Mouse (Mus musculus) limb, embryonic 11.5 days (tissue): ENCODE data around the gene Eml6. TPM values are rescaled to one million over a fixed set of nuclear protein-coding genes. Genes with fewer than 3 reads are reported as not detected.
A peak's percentile ranks its signal among the peaks of the same experiment; 100 is the strongest.

ENCODE experiments used
- ATAC-seq: fragments of 200-750 bp; cut with Nextera tagmentation; 2 replicates; pipeline ENCODE4 v1.8.0; 2017; ENCODE audit warnings: low read depth; ENCODE audit not compliant: insufficient number of reproducible peaks, low FRiP score, low TSS enrichment
- DNase-seq: peaks from one replicate; pipeline ENCODE4 v3.0.0-alpha.2; 2015; ENCODE audit warnings: low spot score
- H3K27ac ChIP-seq: fragments of 300-500 bp; sonication (generic); replicated peaks from 2 replicates; pipeline ENCODE4 v1.5.1; 2014; ENCODE audit warnings: low read depth, mild to moderate bottlenecking, low read length
- H3K27me3 ChIP-seq: fragments of 300-500 bp; sonication (generic); 2 replicates; pipeline ENCODE4 v1.6.1; 2014; ENCODE audit warnings: mild to moderate bottlenecking, low read length, mixed read lengths; ENCODE audit not compliant: control insufficient read depth, insufficient read depth
- H3K36me3 ChIP-seq: fragments of 300-500 bp; sonication (generic); 2 replicates; pipeline ENCODE4 v1.6.1; 2014; ENCODE audit warnings: mild to moderate bottlenecking, low read length, moderate library complexity, mixed read lengths; ENCODE audit not compliant: control insufficient read depth, insufficient read depth
- H3K4me1 ChIP-seq: fragments of 300-500 bp; sonication (generic); 2 replicates; pipeline ENCODE4 v1.6.1; 2014; ENCODE audit warnings: low read length, mixed read lengths; ENCODE audit not compliant: control insufficient read depth, insufficient read depth
- H3K4me2 ChIP-seq: fragments of 300-500 bp; sonication (generic); 2 replicates; pipeline ENCODE4 v1.6.1; 2014; ENCODE audit warnings: low read depth, mild to moderate bottlenecking, moderate library complexity; ENCODE audit not compliant: severe bottlenecking
- H3K4me3 ChIP-seq: fragments of 300-500 bp; sonication (generic); 2 replicates; pipeline ENCODE4 v1.5.1; 2014; ENCODE audit warnings: low read depth, low read length
- H3K9ac ChIP-seq: fragments of 300-500 bp; sonication (generic); 2 replicates; pipeline ENCODE4 v1.6.1; 2014; ENCODE audit warnings: mild to moderate bottlenecking, low read length
- H3K9me3 ChIP-seq: fragments of 300-500 bp; sonication (generic); 2 replicates; pipeline ENCODE4 v1.6.1; 2016; ENCODE audit warnings: low read length; ENCODE audit not compliant: control insufficient read depth
- WGBS: fragments of 180-500 bp; shearing (Covaris S2); extraction: QIAGEN DNeasy Blood & Tissue Kit; methylation state at CpG from one replicate; pipeline ENCODE4 v1.1.7; 2014; 5-methylcytosine and 5-hydroxymethylcytosine counted together
- polyA plus RNA-seq: library from polyadenylated mRNA; unstranded; fragments of >200 nt; fragmentation: Nextera tagmentation; extraction: Ambion mirVana; gene quantifications from 2 replicates; pipeline ENCODE4 v1.2.1, GENCODE M21; 2014

Gene Eml6
- polyA plus RNA-seq, 1 experiment from 2014 or later, result 0.64 TPM

GRCm38 (mm10) chr11:29702721-29703120, 323.1 kb downstream of the Eml6 start:
- 89% methylated on average over 3 of the region's 3 CpGs for WGBS
- DNase-seq, result no peak
- Histone ChIP-seq H3K9ac (no peak overlapping the region), H3K4me2 (no peak overlapping the region), H3K4me1 (no peaks in the 10 kb centered on the region), H3K9me3 (no peaks in the 10 kb centered on the region), H3K4me3 (no peak overlapping the region), H3K27me3 (no peaks in the 10 kb centered on the region), H3K27ac (no peak overlapping the region), H3K36me3 (no peaks in the 10 kb centered on the region)
- no peak for ATAC-seq

DNA sequence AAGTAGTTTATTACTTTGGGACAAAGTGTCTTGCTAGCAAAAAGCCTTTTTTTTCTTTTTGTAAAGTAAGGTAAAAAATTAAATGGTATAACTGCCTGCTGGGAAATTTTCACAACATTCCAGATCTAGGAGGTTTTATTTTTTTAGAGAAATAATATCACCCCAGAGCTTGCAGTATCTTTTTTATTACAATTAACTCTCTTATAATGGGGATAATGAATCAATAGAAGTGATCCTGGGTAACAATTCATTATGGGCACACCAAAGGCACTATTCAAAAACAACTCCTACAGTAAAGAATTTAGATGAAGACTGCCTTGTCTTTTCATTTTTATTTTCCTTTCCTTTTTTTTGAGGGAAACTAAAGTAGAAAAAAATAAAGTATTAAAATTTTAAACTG, 331.1 kb downstream of the Eml6 start:
- no peak for ATAC-seq
- Histone ChIP-seq H3K4me2 (no peak overlapping the region), H3K4me3 (no peak overlapping the region), H3K9ac (no peak overlapping the region), H3K27ac (no peak overlapping the region), H3K4me1 (no peaks in the 10 kb centered on the region), H3K9me3 (no peaks in the 10 kb centered on the region), H3K27me3 (no peaks in the 10 kb centered on the region), H3K36me3 (no peaks in the 10 kb centered on the region)
- DNase-seq, result no peak

- DNase-seq (peak; percentile 92), ATAC-seq (peak; percentile 87)
- Histone ChIP-seq H3K27ac (peak overlapping the region; percentile 93), H3K9me3 (no peaks in the 10 kb centered on the region), H3K27me3 (no peaks in the 10 kb centered on the region), H3K9ac (peak overlapping the region; percentile 93), H3K4me1 (no peaks in the 10 kb centered on the region), H3K36me3 (no peaks in the 10 kb centered on the region), H3K4me2 (peak overlapping the region; percentile 50), H3K4me3 (peak overlapping the region; percentile 81)
- WGBS, result under 1% methylated on average over 45 of the region's 53 CpGs
Observed at GRCm38 (mm10) chr11:29693576-29694410, 332.0 kb downstream of the Eml6 start.

Other genes with a start within 250 kb of the Eml6 start
- gene 4931440F15Rik, start 200.4 kb downstream of the Eml6 start, polyA plus RNA-seq, result 0.07 TPM in 1 of 2 replicates, not detected in the other
- gene Sptbn1, start 242.1 kb upstream of the Eml6 start, polyA plus RNA-seq, result 65.4 and 71.7 TPM in 2 replicates